Mouse (Mus musculus) kidney, adult 2 months (tissue): Measurements from ENCODE around the gene Cd7. TPM values are rescaled to one million over a fixed set of nuclear protein-coding genes. Genes with fewer than 3 reads are reported as not detected.

Source experiments
- DNase-seq: peaks from one replicate; pipeline ENCODE4 v3.0.0; 2021
- H3K27ac ChIP-seq: fragments of 200-500 bp; 2 replicates; pipeline ENCODE4 v1.5.1; 2012; ENCODE audit warnings: low read depth, low read length, control low read depth, inconsistent platforms; ENCODE audit not compliant: insufficient read depth
- H3K27me3 ChIP-seq: fragments of 200-500 bp; replicated peaks from 2 replicates; pipeline ENCODE4 v1.6.1; 2012; ENCODE audit warnings: mild to moderate bottlenecking, moderate library complexity, low read length, inconsistent platforms; ENCODE audit not compliant: control insufficient read depth, insufficient read depth
- H3K36me3 ChIP-seq: fragments of 200-500 bp; 2 replicates; pipeline ENCODE4 v1.6.1; 2012; ENCODE audit warnings: mild to moderate bottlenecking, moderate library complexity, low read length, inconsistent platforms; ENCODE audit not compliant: control insufficient read depth, insufficient read depth
- H3K4me1 ChIP-seq: fragments of 200-500 bp; 2 replicates; pipeline ENCODE4 v1.6.1; 2011; ENCODE audit warnings: low read length; ENCODE audit not compliant: control insufficient read depth, insufficient read depth
- H3K4me3 ChIP-seq: fragments of 200-500 bp; 2 replicates; pipeline ENCODE4 v1.5.1; 2011; ENCODE audit warnings: mild to moderate bottlenecking, low read depth, low read length, control low read depth; ENCODE audit not compliant: insufficient read depth
- CTCF ChIP-seq: fragments of 200-500 bp; conservative IDR thresholded peaks from 2 replicates; pipeline ENCODE4 v1.5.1; 2011; ENCODE audit warnings: low read depth, mild to moderate bottlenecking, control low read depth, low read length, moderate library complexity, mixed read lengths; ENCODE audit not compliant: insufficient read depth, insufficient read length
- POLR2A ChIP-seq: fragments of 200-500 bp; IDR thresholded peaks from one replicate; pipeline ENCODE4 v1.6.1; 2011; ENCODE audit warnings: low read depth, low read length, control low read depth
- WGBS: fragments of 180-500 bp; shearing (Covaris S2); methylation state at CpG from one replicate; pipeline ENCODE4 v1.1.7; 2018; 5-methylcytosine and 5-hydroxymethylcytosine counted together
- polyA plus RNA-seq: library from polyadenylated mRNA; depleted of rRNA; stranded (reverse); fragments of >200 nt; gene quantifications from 2 replicates; pipeline ENCODE4 v1.2.3, GENCODE M21; 2012; rRNA removed

Gene Cd7
- polyA plus RNA-seq = 1.2 and 3.0 TPM in 2 replicates

GRCm38 (mm10) chr11:121039302-121039701 lies at the start of gene Cd7:
Gene Cd7 (minus strand): TSS chr11:121039418.
- no peaks in the 10 kb centered on the region for H3K27me3 ChIP-seq
- no peak within 1 kb of the TSS for H3K27ac ChIP-seq
- no peak within 1 kb of the TSS for H3K4me3 ChIP-seq
- DNase-seq = no peak
- no peaks in the 10 kb centered on the region for H3K4me1 ChIP-seq
- WGBS = 78% methylated on average over 5 of the region's 5 CpGs
- no peaks in the 10 kb centered on the region for H3K36me3 ChIP-seq
- no peak for TF ChIP-seq POLR2A
- TF ChIP-seq CTCF = no peak

- no peaks in the 10 kb centered on the region for H3K36me3 ChIP-seq
- TF ChIP-seq CTCF = no peak
- no peak for TF ChIP-seq POLR2A
- peaks cover 5% of the 10 kb centered on the region; the same call in 1 of the 2 replicates for H3K4me1 ChIP-seq
- H3K27me3 ChIP-seq = no peaks in the 10 kb centered on the region
- DNase-seq = no peak
- no peak overlapping the region for H3K27ac ChIP-seq
- WGBS = 85% methylated on average over 6 of the region's 6 CpGs
- H3K4me3 ChIP-seq = no peak overlapping the region
Observed at GRCm38 (mm10) chr11:121088997-121089396, 49.8 kb upstream of the Cd7 start.

GRCm38 (mm10) chr11:121086296-121086695 lies 47.1 kb upstream of the Cd7 start:
- no peak overlapping the region; the same call in 1 of the 2 replicates for H3K27ac ChIP-seq
- TF ChIP-seq POLR2A (no peak), CTCF (no peak)
- H3K36me3 ChIP-seq = no peaks in the 10 kb centered on the region
- H3K4me3 ChIP-seq = no peak overlapping the region
- H3K4me1 ChIP-seq = peaks cover 10% of the 10 kb centered on the region
- peak; percentile 63 for DNase-seq
- 51% methylated on average over 4 of the region's 4 CpGs for WGBS
- H3K27me3 ChIP-seq = no peaks in the 10 kb centered on the region

- Histone ChIP-seq H3K27me3 (no peaks in the 10 kb centered on the region), H3K36me3 (no peaks in the 10 kb centered on the region), H3K4me3 (no peak overlapping the region), H3K27ac (peak overlapping the region; percentile 30; the same call in 1 of the 2 replicates), H3K4me1 (peaks cover 10% of the 10 kb centered on the region)
- TF ChIP-seq POLR2A = no peak
- no peak for TF ChIP-seq CTCF
- WGBS = 44% methylated on average over 5 of the region's 5 CpGs
- DNase-seq = peak; percentile 48
Observed at GRCm38 (mm10) chr11:121085181-121085580, 46.0 kb upstream of the Cd7 start.

GRCm38 (mm10) chr11:121082857-121083500 lies 43.8 kb upstream of the Cd7 start:
- 43% methylated on average over 6 of the region's 6 CpGs for WGBS

GRCm38 (mm10) chr11:121082250-121082649 lies 43.0 kb upstream of the Cd7 start:
- H3K27ac ChIP-seq = no peak overlapping the region
- TF ChIP-seq CTCF (no peak), POLR2A (no peak)
- H3K27me3 ChIP-seq = no peaks in the 10 kb centered on the region
- H3K36me3 ChIP-seq = no peaks in the 10 kb centered on the region
- H3K4me3 ChIP-seq = no peak overlapping the region
- peaks cover 10% of the 10 kb centered on the region for H3K4me1 ChIP-seq
- DNase-seq = no peak
- WGBS = 58% methylated on average over 3 of the region's 3 CpGs

More at GRCm38 (mm10) chr11:121082857-121083500, 43.8 kb upstream of the Cd7 start:
- Histone ChIP-seq H3K4me1 (peaks cover 10% of the 10 kb centered on the region), H3K27me3 (no peaks in the 10 kb centered on the region), H3K4me3 (no peak overlapping the region), H3K36me3 (no peaks in the 10 kb centered on the region), H3K27ac (no peak overlapping the region; the same call in 1 of the 2 replicates)
- no peak for DNase-seq
- TF ChIP-seq CTCF (no peak), POLR2A (no peak)

GRCm38 (mm10) chr11:121081120-121081519 lies 41.9 kb upstream of the Cd7 start, which contains the start of gene Sectm1a:
Gene Sectm1a (minus strand): TSS chr11:121081220.
- no peak within 1 kb of the TSS for H3K27ac ChIP-seq
- TF ChIP-seq POLR2A (no peak), CTCF (no peak)
- 66% methylated on average over 3 of the region's 3 CpGs for WGBS

More at GRCm38 (mm10) chr11:121081120-121081519, 41.9 kb upstream of the Cd7 start, which contains the start of gene Sectm1a:
- H3K4me1 ChIP-seq = peaks cover 7% of the 10 kb centered on the region; the same call in 1 of the 2 replicates
- H3K27me3 ChIP-seq = no peaks in the 10 kb centered on the region
- no peaks in the 10 kb centered on the region for H3K36me3 ChIP-seq
- H3K4me3 ChIP-seq = no peak within 1 kb of the TSS
- no peak for DNase-seq
